Mouse (Mus musculus): ENCODE measurements around the gene Igfbp2. TPM values are rescaled to one million over a fixed set of nuclear protein-coding genes. Genes with fewer than 3 reads are reported as not detected.

The Igfbp2 gene
- 43.3 and 58.6 TPM in 2 replicates for polyA plus RNA-seq (2015; fragmentation: Nextera tagmentation; extraction: Ambion mirVana)

DNA sequence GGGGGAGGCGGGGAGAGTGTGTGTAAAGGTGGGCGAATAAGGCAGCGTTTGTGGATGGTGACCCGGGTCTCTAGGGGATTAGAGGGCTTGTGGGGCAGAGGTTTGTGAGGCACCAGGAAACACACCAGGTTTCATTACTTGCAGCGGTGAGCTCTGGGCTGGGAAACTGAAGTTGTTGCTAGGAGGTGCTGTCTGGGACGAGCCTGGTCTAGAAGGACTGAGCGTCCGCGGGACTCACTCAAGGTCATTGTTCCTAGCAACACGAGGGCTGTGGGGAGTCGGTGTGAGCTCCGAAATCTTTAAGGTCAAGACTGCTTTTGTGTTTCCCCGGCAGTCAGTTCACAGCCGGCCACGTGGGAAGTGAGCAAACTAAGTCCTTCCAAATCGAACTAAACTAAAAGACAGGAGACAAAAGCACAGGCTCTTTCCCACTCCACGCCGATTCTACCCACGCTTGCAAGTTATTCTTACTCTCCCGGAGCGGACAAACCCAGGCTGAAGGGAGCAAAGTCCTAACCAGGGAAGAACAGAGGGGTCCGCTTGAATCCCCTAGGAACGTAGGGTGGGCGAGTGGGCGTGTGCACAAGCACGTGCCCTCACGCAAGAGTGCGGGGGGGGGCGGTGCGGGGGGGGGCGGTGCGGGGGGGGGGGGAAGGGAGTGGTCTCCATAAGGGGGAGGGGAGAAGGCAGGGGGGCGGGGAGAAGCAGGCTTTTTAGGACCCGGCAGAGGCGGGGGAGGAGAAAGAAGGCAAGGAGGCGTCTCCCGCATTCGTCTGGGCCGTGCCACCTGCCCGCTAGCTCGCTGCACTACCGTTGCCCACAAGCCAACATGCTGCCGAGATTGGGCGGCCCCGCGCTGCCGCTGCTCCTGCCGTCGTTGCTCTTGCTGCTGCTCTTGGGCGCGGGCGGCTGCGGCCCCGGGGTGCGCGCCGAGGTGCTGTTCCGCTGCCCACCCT, at the start of gene Igfbp2:
Gene Igfbp2, plus strand, starts transcription at position 753 of the 956 bp plus-strand sequence.
- no peak within 1 kb of the TSS for H3K27ac ChIP-seq (ENCODE audit: low read length)
- peaks cover 6% of the 10 kb centered on the region for H3K4me1 ChIP-seq (ENCODE audit: control insufficient read depth, insufficient read depth, low read length)
- 4% methylated on average over 48 of the region's 58 CpGs for WGBS
- ATAC-seq (replicated peaks; ENCODE audit: extremely low read depth, insufficient read depth, low FRiP score), result peak; percentile 34
- no peaks in the 10 kb centered on the region for H3K9me3 ChIP-seq (replicated peaks; ENCODE audit: control insufficient read depth, low read length)
- H3K4me3 ChIP-seq (ENCODE audit: low read length), result peak within 1 kb of the TSS; percentile 66
- H3K4me2 ChIP-seq (ENCODE audit: low read depth, low read length), result peak within 1 kb of the TSS; percentile 99
- H3K27me3 ChIP-seq (ENCODE audit: control insufficient read depth, insufficient read depth, low read length), result peaks cover 8% of the 10 kb centered on the region
- H3K9ac ChIP-seq (ENCODE audit: low read length), result peak within 1 kb of the TSS; percentile 72
- no peaks in the 10 kb centered on the region for H3K36me3 ChIP-seq (ENCODE audit: control insufficient read depth, insufficient read depth)

DNA sequence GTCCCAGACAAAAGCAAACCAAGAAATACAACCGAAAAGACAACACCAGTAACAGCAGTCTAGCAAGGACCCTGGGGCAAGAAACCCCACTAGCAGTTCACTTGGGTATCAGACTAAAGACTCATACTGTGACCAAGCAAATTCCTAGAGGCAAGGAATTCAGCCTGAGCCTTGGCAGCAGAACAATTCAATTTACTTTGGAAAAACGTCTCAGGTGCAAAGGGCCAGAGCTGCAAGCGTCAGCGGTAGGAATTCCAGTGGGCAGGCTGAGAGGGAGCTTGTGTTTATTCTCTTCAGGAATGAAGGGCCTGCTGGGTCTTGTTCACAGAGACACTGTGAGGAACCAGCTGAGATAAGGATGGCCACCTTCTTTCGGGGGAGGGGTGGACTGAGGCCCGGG, 45.5 kb upstream of the Igfbp2 start:
- ATAC-seq (replicated peaks; ENCODE audit: extremely low read depth, insufficient read depth, low FRiP score), result no peak
- Histone ChIP-seq H3K4me1 (ENCODE audit: control insufficient read depth, insufficient read depth, low read length) (peaks cover 4% of the 10 kb centered on the region; the same call in 1 of the 2 replicates), H3K9me3 (replicated peaks; ENCODE audit: control insufficient read depth, low read length) (no peaks in the 10 kb centered on the region), H3K36me3 (ENCODE audit: control insufficient read depth, insufficient read depth) (no peaks in the 10 kb centered on the region), H3K4me3 (ENCODE audit: low read length) (no peak overlapping the region), H3K27me3 (ENCODE audit: control insufficient read depth, insufficient read depth, low read length) (0 out of 2 replicates have a peak, but pooled peaks cover 2% of the 10 kb centered on the region), H3K9ac (ENCODE audit: low read length) (no peak overlapping the region), H3K4me2 (ENCODE audit: low read depth, low read length) (no peak overlapping the region), H3K27ac (ENCODE audit: low read length) (no peak overlapping the region)
- WGBS, result 24% methylated on average over 6 of the region's 6 CpGs

DNA sequence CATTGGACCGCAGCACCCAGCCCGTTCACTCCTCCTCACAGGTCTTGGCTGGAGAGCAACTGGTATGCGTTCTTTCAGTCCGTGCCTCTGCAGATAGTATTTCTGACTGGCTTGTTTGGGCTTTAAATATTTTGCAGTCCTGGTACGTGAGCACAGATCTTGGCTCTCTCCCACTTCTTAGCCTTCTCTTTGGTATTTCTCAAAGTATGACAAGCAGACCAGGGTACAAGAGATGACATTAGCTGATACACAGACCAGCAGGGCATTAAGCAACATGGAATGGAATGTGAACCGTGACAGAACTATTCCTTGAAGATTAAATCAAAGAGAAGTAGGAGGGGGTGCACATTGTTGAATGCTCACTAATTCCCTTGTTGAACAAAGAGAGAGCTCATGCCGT, 43.6 kb upstream of the Igfbp2 start:
- ATAC-seq (replicated peaks; ENCODE audit: extremely low read depth, insufficient read depth, low FRiP score), result no peak
- no peak overlapping the region for H3K4me2 ChIP-seq (ENCODE audit: low read depth, low read length)
- no peak overlapping the region for H3K27ac ChIP-seq (ENCODE audit: low read length)
- no peak overlapping the region for H3K4me3 ChIP-seq (ENCODE audit: low read length)
- H3K4me1 ChIP-seq (ENCODE audit: control insufficient read depth, insufficient read depth, low read length), result peaks cover 4% of the 10 kb centered on the region; the same call in 1 of the 2 replicates
- no peaks in the 10 kb centered on the region for H3K36me3 ChIP-seq (ENCODE audit: control insufficient read depth, insufficient read depth)
- H3K9me3 ChIP-seq (replicated peaks; ENCODE audit: control insufficient read depth, low read length), result no peaks in the 10 kb centered on the region
- WGBS, result 28% methylated on average over 7 of the region's 7 CpGs
- H3K9ac ChIP-seq (ENCODE audit: low read length), result no peak overlapping the region
- 0 out of 2 replicates have a peak, but pooled peaks cover 2% of the 10 kb centered on the region for H3K27me3 ChIP-seq (ENCODE audit: control insufficient read depth, insufficient read depth, low read length)

- no peak for ATAC-seq (replicated peaks; ENCODE audit: extremely low read depth, insufficient read depth, low FRiP score)
- Histone ChIP-seq H3K27me3 (ENCODE audit: control insufficient read depth, insufficient read depth, low read length) (0 out of 2 replicates have a peak, but pooled peaks cover 2% of the 10 kb centered on the region), H3K4me2 (ENCODE audit: low read depth, low read length) (no peak overlapping the region), H3K4me3 (ENCODE audit: low read length) (no peak overlapping the region), H3K9ac (ENCODE audit: low read length) (no peak overlapping the region), H3K9me3 (replicated peaks; ENCODE audit: control insufficient read depth, low read length) (no peaks in the 10 kb centered on the region), H3K36me3 (ENCODE audit: control insufficient read depth, insufficient read depth) (no peaks in the 10 kb centered on the region), H3K4me1 (ENCODE audit: control insufficient read depth, insufficient read depth, low read length) (peaks cover 4% of the 10 kb centered on the region; the same call in 1 of the 2 replicates), H3K27ac (ENCODE audit: low read length) (no peak overlapping the region)
- 45% methylated on average over 2 of the region's 2 CpGs for WGBS
Observed at GRCm38 (mm10) chr1:72783341-72783740, 41.0 kb upstream of the Igfbp2 start.

DNA sequence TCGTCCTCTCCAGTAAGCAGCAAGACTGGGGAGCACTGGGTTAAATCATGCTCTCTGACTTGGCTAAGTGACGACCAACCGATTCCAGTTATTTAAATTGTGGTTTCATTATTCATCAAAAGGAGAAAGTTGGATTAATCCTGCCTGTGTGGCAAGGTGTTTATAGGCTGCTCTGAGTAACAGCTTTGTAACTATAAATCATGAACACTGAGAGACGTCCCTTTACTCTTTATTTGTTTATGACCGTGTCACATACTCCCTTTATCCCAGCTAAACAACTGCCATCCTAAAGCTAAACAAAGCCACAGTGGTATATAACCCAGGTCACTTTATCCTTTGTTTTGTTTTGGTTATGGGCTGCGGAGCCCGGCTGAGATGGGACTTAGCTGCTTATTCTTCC, 40.3 kb upstream of the Igfbp2 start:
- Histone ChIP-seq H3K4me3 (ENCODE audit: low read length) (no peak overlapping the region), H3K9me3 (replicated peaks; ENCODE audit: control insufficient read depth, low read length) (no peaks in the 10 kb centered on the region), H3K36me3 (ENCODE audit: control insufficient read depth, insufficient read depth) (no peaks in the 10 kb centered on the region), H3K4me2 (ENCODE audit: low read depth, low read length) (no peak overlapping the region), H3K9ac (ENCODE audit: low read length) (no peak overlapping the region), H3K27ac (ENCODE audit: low read length) (no peak overlapping the region), H3K27me3 (ENCODE audit: control insufficient read depth, insufficient read depth, low read length) (0 out of 2 replicates have a peak, but pooled peaks cover 2% of the 10 kb centered on the region), H3K4me1 (ENCODE audit: control insufficient read depth, insufficient read depth, low read length) (peaks cover 4% of the 10 kb centered on the region; the same call in 1 of the 2 replicates)
- 58% methylated on average over 7 of the region's 7 CpGs for WGBS
- ATAC-seq (replicated peaks; ENCODE audit: extremely low read depth, insufficient read depth, low FRiP score), result no peak

GRCm38 (mm10) chr1:72790670-72791069, 33.6 kb upstream of the Igfbp2 start:
- no peaks in the 10 kb centered on the region for H3K36me3 ChIP-seq (ENCODE audit: control insufficient read depth, insufficient read depth)
- H3K27me3 ChIP-seq (ENCODE audit: control insufficient read depth, insufficient read depth, low read length), result no peaks in the 10 kb centered on the region; the same call in 1 of the 2 replicates
- WGBS, result 49% methylated on average over 3 of the region's 3 CpGs
- 0 out of 2 replicates have a peak, but pooled peaks cover 6% of the 10 kb centered on the region for H3K9me3 ChIP-seq (replicated peaks; ENCODE audit: control insufficient read depth, low read length)
- no peak overlapping the region for H3K4me3 ChIP-seq (ENCODE audit: low read length)
- no peaks in the 10 kb centered on the region for H3K4me1 ChIP-seq (ENCODE audit: control insufficient read depth, insufficient read depth, low read length)
- H3K9ac ChIP-seq (ENCODE audit: low read length), result no peak overlapping the region
- no peak for ATAC-seq (replicated peaks; ENCODE audit: extremely low read depth, insufficient read depth, low FRiP score)
- no peak overlapping the region for H3K27ac ChIP-seq (ENCODE audit: low read length)
- no peak overlapping the region for H3K4me2 ChIP-seq (ENCODE audit: low read depth, low read length)

GRCm38 (mm10) chr1:72791743-72792142, 32.6 kb upstream of the Igfbp2 start:
- H3K27me3 ChIP-seq (ENCODE audit: control insufficient read depth, insufficient read depth, low read length), result no peaks in the 10 kb centered on the region; the same call in 1 of the 2 replicates
- no peak overlapping the region for H3K9ac ChIP-seq (ENCODE audit: low read length)
- no peak for ATAC-seq (replicated peaks; ENCODE audit: extremely low read depth, insufficient read depth, low FRiP score)
- no peaks in the 10 kb centered on the region for H3K36me3 ChIP-seq (ENCODE audit: control insufficient read depth, insufficient read depth)
- H3K9me3 ChIP-seq (replicated peaks; ENCODE audit: control insufficient read depth, low read length), result 0 out of 2 replicates have a peak, but pooled peaks cover 6% of the 10 kb centered on the region
- H3K4me1 ChIP-seq (ENCODE audit: control insufficient read depth, insufficient read depth, low read length), result no peaks in the 10 kb centered on the region
- H3K27ac ChIP-seq (ENCODE audit: low read length), result no peak overlapping the region
- no peak overlapping the region for H3K4me2 ChIP-seq (ENCODE audit: low read depth, low read length)
- H3K4me3 ChIP-seq (ENCODE audit: low read length), result no peak overlapping the region

GRCm38 (mm10) chr1:72792262-72792661, 32.0 kb upstream of the Igfbp2 start:
- H3K36me3 ChIP-seq (ENCODE audit: control insufficient read depth, insufficient read depth), result no peaks in the 10 kb centered on the region
- WGBS, result 62% methylated on average over 1 of the region's 1 CpGs
- H3K4me2 ChIP-seq (ENCODE audit: low read depth, low read length), result no peak overlapping the region
- 0 out of 2 replicates have a peak, but pooled peaks cover 6% of the 10 kb centered on the region for H3K9me3 ChIP-seq (replicated peaks; ENCODE audit: control insufficient read depth, low read length)
- H3K9ac ChIP-seq (ENCODE audit: low read length), result no peak overlapping the region
- no peak for ATAC-seq (replicated peaks; ENCODE audit: extremely low read depth, insufficient read depth, low FRiP score)
- H3K4me1 ChIP-seq (ENCODE audit: control insufficient read depth, insufficient read depth, low read length), result no peaks in the 10 kb centered on the region
- H3K4me3 ChIP-seq (ENCODE audit: low read length), result no peak overlapping the region
- H3K27me3 ChIP-seq (ENCODE audit: control insufficient read depth, insufficient read depth, low read length), result no peaks in the 10 kb centered on the region; the same call in 1 of the 2 replicates
- H3K27ac ChIP-seq (ENCODE audit: low read length), result no peak overlapping the region

GRCm38 (mm10) chr1:72793230-72793629, 31.1 kb upstream of the Igfbp2 start:
- no peak overlapping the region for H3K4me2 ChIP-seq (ENCODE audit: low read depth, low read length)
- no peak overlapping the region for H3K27ac ChIP-seq (ENCODE audit: low read length)
- H3K36me3 ChIP-seq (ENCODE audit: control insufficient read depth, insufficient read depth), result no peaks in the 10 kb centered on the region
- no peaks in the 10 kb centered on the region for H3K4me1 ChIP-seq (ENCODE audit: control insufficient read depth, insufficient read depth, low read length)
- H3K27me3 ChIP-seq (ENCODE audit: control insufficient read depth, insufficient read depth, low read length), result no peaks in the 10 kb centered on the region; the same call in 1 of the 2 replicates
- H3K9me3 ChIP-seq (replicated peaks; ENCODE audit: control insufficient read depth, low read length), result 0 out of 2 replicates have a peak, but pooled peaks cover 6% of the 10 kb centered on the region
- no peak for ATAC-seq (replicated peaks; ENCODE audit: extremely low read depth, insufficient read depth, low FRiP score)
- no peak overlapping the region for H3K9ac ChIP-seq (ENCODE audit: low read length)
- H3K4me3 ChIP-seq (ENCODE audit: low read length), result no peak overlapping the region
